Comparison of ENCODE assay signal across 1 mouse cellular context in genomic region chr19:55276100-55276499, GRCm38 (mm10).
TF ChIP-seq lines count a peak whose summit lies in the region.

No protein-coding gene starts in this region.

TF ChIP-seq in MEL, 35 proteins besides CTCF, POLR2A, EP300 and RAD21:
- TF ChIP-seq CHD1 (IDR thresholded peaks at IDR 0.05; ENCODE audit: low read depth, low read length), result no peak
- TF ChIP-seq ETS1 (IDR thresholded peaks at IDR 0.05; ENCODE audit: low read depth, low read length), result peak; percentile 66
- TF ChIP-seq MEF2A (IDR thresholded peaks at IDR 0.05; ENCODE audit: extremely low read depth, insufficient replicate concordance, low read depth, low read length, poor library complexity, severe bottlenecking), result no peak
- no peak for TF ChIP-seq UBTF (IDR thresholded peaks at IDR 0.05; ENCODE audit: borderline replicate concordance, insufficient read depth, low read depth, low read length)
- no peak for TF ChIP-seq MXI1 (IDR thresholded peaks at IDR 0.05; ENCODE audit: low read depth, low read length)
- no peak for TF ChIP-seq MAFK (IDR thresholded peaks at IDR 0.05; ENCODE audit: borderline replicate concordance, low read depth, low read length)
- TF ChIP-seq ZMIZ1 (IDR thresholded peaks at IDR 0.05; ENCODE audit: low read depth, low read length), result no peak
- no peak for TF ChIP-seq MAX (IDR thresholded peaks at IDR 0.05; ENCODE audit: low read length)
- TF ChIP-seq POLR2AphosphoS2 (IDR thresholded peaks at IDR 0.05; ENCODE audit: low read length), result no peak
- TF ChIP-seq ZC3H11A (IDR thresholded peaks at IDR 0.05; ENCODE audit: low read depth, low read length), result no peak
- TF ChIP-seq MAZ (IDR thresholded peaks at IDR 0.05; ENCODE audit: low read depth, low read length), result 0 out of 2 replicates have a peak, but pooled peaks have one; percentile 22
- TF ChIP-seq RCOR1 (IDR thresholded peaks at IDR 0.05; ENCODE audit: low read depth, low read length), result peak; percentile 58; the same call in 1 of the 2 replicates
- TF ChIP-seq BHLHE40 (IDR thresholded peaks at IDR 0.05; ENCODE audit: borderline replicate concordance, low read depth, low read length), result no peak
- no peak for TF ChIP-seq HCFC1 (IDR thresholded peaks at IDR 0.05; ENCODE audit: low read depth, low read length)
- no peak for TF ChIP-seq TBP (IDR thresholded peaks at IDR 0.05; ENCODE audit: low read depth, low read length)
- TF ChIP-seq JUND (IDR thresholded peaks at IDR 0.05; ENCODE audit: low read depth, low read length), result no peak
- TF ChIP-seq TCF12 (IDR thresholded peaks at IDR 0.05; ENCODE audit: low read depth, low read length), result peak; percentile 56; the same call in 1 of the 2 replicates
- TF ChIP-seq GABPA (IDR thresholded peaks at IDR 0.05; ENCODE audit: low read depth, low read length), result no peak
- no peak for TF ChIP-seq ZKSCAN1 (IDR thresholded peaks at IDR 0.05; ENCODE audit: low read depth, low read length)
- no peak; the same call in none of the 2 replicates for TF ChIP-seq MYB (IDR thresholded peaks at IDR 0.05; ENCODE audit: low read depth, low read length)
- TF ChIP-seq USF1 (IDR thresholded peaks at IDR 0.05; ENCODE audit: low read depth, low read length), result no peak
- TF ChIP-seq SIN3A (IDR thresholded peaks at IDR 0.05; ENCODE audit: low read length), result 0 out of 2 replicates have a peak, but pooled peaks have one; percentile 37
- no peak for TF ChIP-seq NELFE (IDR thresholded peaks at IDR 0.05; ENCODE audit: low read depth, low read length)
- no peak for TF ChIP-seq NRF1 (IDR thresholded peaks at IDR 0.05; ENCODE audit: insufficient read depth, low read depth, low read length, poor library complexity, severe bottlenecking)
- no peak for TF ChIP-seq ELF1 (IDR thresholded peaks at IDR 0.05; ENCODE audit: low read depth, low read length)
- TF ChIP-seq MYC (IDR thresholded peaks at IDR 0.05; ENCODE audit: low read depth, low read length), result no peak
- TF ChIP-seq USF2 (IDR thresholded peaks at IDR 0.05; ENCODE audit: borderline replicate concordance in 1 of 2, insufficient read depth in 1 of 2, low read depth in 1 of 2, low read length in 2 of 2), result no peak
- no peak; the same call in 1 of the 2 replicates for TF ChIP-seq KAT2A (conservative IDR thresholded peaks at IDR 0.05; ENCODE audit: low read depth, low read length)
- no peak for TF ChIP-seq ZNF384 (IDR thresholded peaks at IDR 0.05; ENCODE audit: low read depth, low read length)
- no peak for TF ChIP-seq TAL1 (IDR thresholded peaks at IDR 0.05; ENCODE audit: low read length)
- TF ChIP-seq CHD2 (IDR thresholded peaks at IDR 0.05; ENCODE audit: low read length), result no peak
- peak; percentile 87 for TF ChIP-seq GATA1 (IDR thresholded peaks at IDR 0.05; ENCODE audit: low read depth, low read length)
- TF ChIP-seq E2F4 (IDR thresholded peaks at IDR 0.05; ENCODE audit: borderline replicate concordance, low read depth, low read length), result no peak
- TF ChIP-seq POLR2AphosphoS5 (IDR thresholded peaks at IDR 0.05; ENCODE audit: borderline replicate concordance, low read depth, low read length), result no peak
- no peak for TF ChIP-seq SMC3 (IDR thresholded peaks at IDR 0.05; ENCODE audit: low read depth, low read length)
TF ChIP-seq in MEL: peak in this region for 6.
